Mouse (Mus musculus) limb, embryonic 14.5 days (tissue): ENCODE data around the gene Serpina1e. TPM values are rescaled to one million over a fixed set of nuclear protein-coding genes. Genes with fewer than 3 reads are reported as not detected.

ENCODE experiments used
- ATAC-seq: fragments of 200-750 bp; cut with Nextera tagmentation; 2 replicates; pipeline ENCODE4 v1.8.0; 2017; ENCODE audit warnings: low read depth, moderate number of reproducible peaks, moderate TSS enrichment; ENCODE audit not compliant: low FRiP score
- DNase-seq: peaks from one replicate; pipeline ENCODE4 v3.0.0-alpha.2; 2015; ENCODE audit warnings: low spot score
- H3K27ac ChIP-seq: fragments of 300-500 bp; sonication (generic); replicated peaks from 2 replicates; pipeline ENCODE4 v1.5.1; 2014; ENCODE audit warnings: low read depth, mild to moderate bottlenecking, low read length, moderate library complexity, mixed read lengths
- H3K27me3 ChIP-seq: fragments of 300-500 bp; sonication (generic); 2 replicates; pipeline ENCODE4 v1.6.1; 2014; ENCODE audit warnings: low read length, mixed read lengths; ENCODE audit not compliant: control insufficient read depth, insufficient read depth
- H3K36me3 ChIP-seq: fragments of 300-500 bp; sonication (generic); 2 replicates; pipeline ENCODE4 v1.6.1; 2014; ENCODE audit warnings: mild to moderate bottlenecking, low read length, moderate library complexity, mixed read lengths; ENCODE audit not compliant: control insufficient read depth, insufficient read depth
- H3K4me1 ChIP-seq: fragments of 300-500 bp; sonication (generic); 2 replicates; pipeline ENCODE4 v1.6.1; 2014; ENCODE audit warnings: antibody characterized with exemption, low read length, mixed read lengths; ENCODE audit not compliant: control insufficient read depth, insufficient read depth
- H3K4me2 ChIP-seq: fragments of 300-500 bp; sonication (generic); replicated peaks from 2 replicates; pipeline ENCODE4 v1.6.1; 2014; ENCODE audit warnings: low read depth, mild to moderate bottlenecking, low read length, moderate library complexity; ENCODE audit not compliant: severe bottlenecking
- H3K4me3 ChIP-seq: fragments of 300-500 bp; sonication (generic); replicated peaks from 2 replicates; pipeline ENCODE4 v1.5.1; 2014; ENCODE audit warnings: low read length
- H3K9ac ChIP-seq: fragments of 300-500 bp; sonication (generic); 2 replicates; pipeline ENCODE4 v1.6.1; 2014; ENCODE audit warnings: mild to moderate bottlenecking, low read depth, low read length, moderate library complexity; ENCODE audit not compliant: severe bottlenecking
- H3K9me3 ChIP-seq: fragments of 300-500 bp; sonication (generic); 2 replicates; pipeline ENCODE4 v1.6.1; 2016; ENCODE audit warnings: low read length; ENCODE audit not compliant: control insufficient read depth
- POLR2A ChIP-seq: fragments of 200-500 bp; IDR thresholded peaks from 2 replicates; pipeline ENCODE4 v1.8.0; 2012; ENCODE audit warnings: inconsistent platforms, mild to moderate bottlenecking, moderate library complexity, borderline replicate concordance; ENCODE audit not compliant: insufficient read depth, insufficient read length; ENCODE audit errors: extremely low read depth
- WGBS: fragments of 180-500 bp; shearing (Covaris S2); extraction: QIAGEN DNeasy Blood & Tissue Kit; methylation state at CpG from one replicate; pipeline ENCODE4 v1.1.7; 2014; 5-methylcytosine and 5-hydroxymethylcytosine counted together
- polyA plus RNA-seq, 2 experiments: library from polyadenylated mRNA; depleted of rRNA in 1 of 2; stranded (reverse) in 1 of 2; unstranded in 1 of 2; fragments of >200 nt; fragmentation: Nextera tagmentation in 1 of 2; extraction: Ambion mirVana in 1 of 2; gene quantifications; 2 replicates each; pipeline versions ENCODE4 v1.2.1 to v1.2.3; 2012 to 2014

Serpina1e gene
- polyA plus RNA-seq, 2 experiments = 0.19 to 0.36 TPM

- no peaks in the 10 kb centered on the region for H3K36me3 ChIP-seq
- TF ChIP-seq POLR2A = no peak
Measured at GRCm38 (mm10) chr12:103989514-103989767, 30.7 kb upstream of the Serpina1e start.

DNA sequence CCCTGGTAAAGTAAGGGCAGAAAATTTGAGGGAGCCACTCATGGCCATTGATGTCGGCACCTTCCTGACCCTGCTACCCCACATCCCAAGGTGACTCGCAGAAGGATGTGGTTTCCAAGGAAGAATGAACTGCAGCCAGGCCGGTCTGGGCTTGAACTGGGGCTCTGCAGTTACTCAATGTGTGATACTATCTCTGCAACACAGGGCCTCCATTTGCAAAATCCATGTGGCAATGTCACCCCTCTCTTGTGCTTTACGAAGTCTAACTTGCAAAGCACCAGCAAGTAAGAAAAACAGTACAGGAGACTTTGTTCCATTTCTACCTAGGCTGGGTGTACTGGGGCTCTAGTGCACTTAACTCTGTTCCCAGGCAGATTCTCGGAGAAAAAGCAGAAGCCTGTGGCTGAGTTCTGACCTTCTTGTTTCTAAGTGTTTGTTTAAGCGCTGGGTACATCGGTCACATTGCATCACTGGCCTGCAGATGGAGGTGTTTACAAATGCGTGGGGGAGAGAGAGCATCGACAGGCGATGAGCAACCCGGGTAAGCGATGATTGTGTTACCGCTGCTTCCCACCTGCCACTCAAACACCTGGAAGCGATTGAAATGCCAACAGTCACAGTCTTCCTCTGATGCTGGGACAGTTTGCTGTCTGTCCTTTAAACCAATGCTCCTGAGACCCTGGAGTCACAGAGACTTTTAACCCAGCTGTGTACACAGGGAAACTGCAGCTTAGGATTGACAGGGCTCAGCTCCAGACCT, 30.2 kb upstream of the Serpina1e start:
- no peaks in the 10 kb centered on the region for H3K9me3 ChIP-seq
- no peak overlapping the region for H3K4me2 ChIP-seq
- H3K4me1 ChIP-seq = no peaks in the 10 kb centered on the region
- DNase-seq = no peak
- TF ChIP-seq POLR2A = no peak
- no peak overlapping the region for H3K4me3 ChIP-seq
- H3K27me3 ChIP-seq = no peaks in the 10 kb centered on the region
- ATAC-seq = no peak
- 58% methylated on average over 14 of the region's 14 CpGs for WGBS
- H3K27ac ChIP-seq = no peak overlapping the region
- H3K9ac ChIP-seq = no peak overlapping the region
- no peaks in the 10 kb centered on the region for H3K36me3 ChIP-seq

More at GRCm38 (mm10) chr12:103989514-103989767, 30.7 kb upstream of the Serpina1e start:
- Histone ChIP-seq H3K9me3 (no peaks in the 10 kb centered on the region), H3K27me3 (no peaks in the 10 kb centered on the region), H3K4me1 (no peaks in the 10 kb centered on the region), H3K4me2 (no peak overlapping the region), H3K27ac (no peak overlapping the region), H3K9ac (no peak overlapping the region), H3K4me3 (no peak overlapping the region)
- 47% methylated on average over 2 of the region's 2 CpGs for WGBS
- DNase-seq (no peak), ATAC-seq (no peak)

DNA sequence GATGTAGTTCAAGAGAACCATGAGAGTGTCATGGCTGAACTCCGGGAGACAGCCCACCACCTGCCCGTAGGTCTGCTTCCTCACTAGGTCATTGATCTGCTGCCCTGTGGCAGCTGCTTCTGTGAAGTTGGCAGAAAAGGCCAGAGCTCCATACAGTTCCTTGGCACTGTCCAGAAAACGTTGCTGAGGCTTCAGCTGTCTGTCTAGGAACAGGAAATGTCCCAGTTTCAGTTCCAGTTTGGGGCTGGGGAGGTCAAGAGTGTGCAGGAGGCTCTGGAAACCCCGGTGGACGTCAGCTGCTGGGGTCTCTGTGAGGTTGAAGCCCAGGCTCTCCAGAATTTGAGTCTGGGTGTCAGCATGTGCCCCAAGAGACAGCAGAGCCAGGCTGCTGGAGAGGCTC, 27.1 kb upstream of the Serpina1e start:
- WGBS = 65% methylated on average over 5 of the region's 5 CpGs
- no peak overlapping the region for H3K4me2 ChIP-seq
- TF ChIP-seq POLR2A = no peak
- no peaks in the 10 kb centered on the region for H3K36me3 ChIP-seq
- H3K4me3 ChIP-seq = no peak overlapping the region
- no peak overlapping the region for H3K27ac ChIP-seq
- no peaks in the 10 kb centered on the region for H3K27me3 ChIP-seq
- DNase-seq (no peak), ATAC-seq (no peak)
- H3K9me3 ChIP-seq = no peaks in the 10 kb centered on the region
- no peak overlapping the region for H3K9ac ChIP-seq
- H3K4me1 ChIP-seq = no peaks in the 10 kb centered on the region

GRCm38 (mm10) chr12:103984935-103985334, 26.2 kb upstream of the Serpina1e start:
- H3K27ac ChIP-seq = no peak overlapping the region
- H3K4me1 ChIP-seq = no peaks in the 10 kb centered on the region
- 66% methylated on average over 4 of the region's 4 CpGs for WGBS
- DNase-seq = peak; percentile 31
- no peaks in the 10 kb centered on the region for H3K9me3 ChIP-seq
- no peak for ATAC-seq
- H3K27me3 ChIP-seq = no peaks in the 10 kb centered on the region
- H3K9ac ChIP-seq = no peak overlapping the region
- no peak overlapping the region for H3K4me3 ChIP-seq
- no peak overlapping the region for H3K4me2 ChIP-seq
- H3K36me3 ChIP-seq = no peaks in the 10 kb centered on the region
- no peak for TF ChIP-seq POLR2A

GRCm38 (mm10) chr12:103981646-103982360, 23.0 kb upstream of the Serpina1e start:
- WGBS = 79% methylated on average over 7 of the region's 7 CpGs
- DNase-seq = no peak
- no peak for TF ChIP-seq POLR2A
- Histone ChIP-seq H3K36me3 (no peaks in the 10 kb centered on the region), H3K27ac (no peak overlapping the region), H3K4me2 (no peak overlapping the region), H3K9me3 (no peaks in the 10 kb centered on the region), H3K27me3 (no peaks in the 10 kb centered on the region), H3K4me3 (no peak overlapping the region), H3K4me1 (no peaks in the 10 kb centered on the region), H3K9ac (no peak overlapping the region)
- no peak for ATAC-seq
